Mouse (Mus musculus) liver, embryonic 14.5 days (tissue): ENCODE data around the gene Epsti1.

Source experiments
- CTCF ChIP-seq: IDR thresholded peaks from 2 replicates; pipeline ENCODE4 v1.5.1; 2016; ENCODE audit warnings: antibody characterized with exemption, low read depth, control low read depth
- EP300 ChIP-seq: IDR thresholded peaks from 2 replicates; pipeline ENCODE4 v1.6.1; 2016; ENCODE audit warnings: antibody characterized with exemption, low read depth

- no peak for TF ChIP-seq EP300
- TF ChIP-seq CTCF = no peak
These were observed 17.6 kb downstream of the Epsti1 start for GRCm38 (mm10) chr14:77921641-77922040.
